Mouse (Mus musculus) olfactory bulb, adult 2 months (tissue): ENCODE results near the gene Trim7.

Source experiments
- CTCF ChIP-seq: fragments of 200-500 bp; IDR thresholded peaks from 2 replicates; pipeline ENCODE4 v1.5.1; 2012; ENCODE audit warnings: low read depth, mild to moderate bottlenecking, low read length, moderate library complexity; ENCODE audit not compliant: insufficient read depth
- POLR2A ChIP-seq: fragments of 200-500 bp; IDR thresholded peaks from 2 replicates; pipeline ENCODE4 v1.6.1; 2012; ENCODE audit warnings: mild to moderate bottlenecking, low read depth, low read length, moderate library complexity; ENCODE audit not compliant: insufficient read depth

DNA sequence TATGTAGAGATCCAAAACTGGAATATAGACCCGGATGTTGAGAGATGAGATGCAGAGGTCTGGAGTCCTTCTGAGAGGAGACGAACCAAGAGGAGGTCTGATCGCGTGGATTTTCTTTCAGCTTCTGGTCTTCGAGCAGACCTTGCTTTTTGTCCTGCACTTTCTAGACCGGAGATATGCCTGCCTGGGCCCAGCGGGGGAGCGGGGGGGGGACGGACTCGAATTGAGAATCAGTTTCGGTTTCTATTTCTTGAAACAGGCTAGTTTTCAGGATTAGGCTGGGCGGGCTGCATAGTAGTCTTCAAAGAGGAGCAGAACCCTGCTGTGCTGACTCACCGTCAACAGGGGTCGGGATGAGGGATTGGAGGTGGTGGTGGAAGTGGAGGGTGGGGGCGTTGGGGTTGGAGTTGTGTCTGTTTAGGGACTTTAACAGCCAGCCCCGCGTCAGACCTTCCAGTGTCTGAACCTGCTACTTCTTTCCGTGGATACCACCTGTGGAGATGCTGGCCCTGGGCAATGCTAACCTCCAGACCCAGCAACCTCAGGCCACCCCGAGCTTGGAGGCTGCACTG, 45.3 kb downstream of the Trim7 start, which contains the start of gene Irgm1:
- TF ChIP-seq CTCF = no peak
- no peak for TF ChIP-seq POLR2A
